Mouse (Mus musculus) lung, adult 18-20 months (tissue): ENCODE measurements around the gene Smu1.
"Not testable (repeated sequence)": the region's sequence is repeated elsewhere in the genome, so short reads cannot be mapped to it uniquely, and the experiment has no call there.

Experiments
- DNase-seq, 2 experiments: peaks; one replicate each; pipeline ENCODE4 v3.0.0; 2022; ENCODE audit warnings: mixed read lengths in 2 of 2

Smu1 gene

DNA sequence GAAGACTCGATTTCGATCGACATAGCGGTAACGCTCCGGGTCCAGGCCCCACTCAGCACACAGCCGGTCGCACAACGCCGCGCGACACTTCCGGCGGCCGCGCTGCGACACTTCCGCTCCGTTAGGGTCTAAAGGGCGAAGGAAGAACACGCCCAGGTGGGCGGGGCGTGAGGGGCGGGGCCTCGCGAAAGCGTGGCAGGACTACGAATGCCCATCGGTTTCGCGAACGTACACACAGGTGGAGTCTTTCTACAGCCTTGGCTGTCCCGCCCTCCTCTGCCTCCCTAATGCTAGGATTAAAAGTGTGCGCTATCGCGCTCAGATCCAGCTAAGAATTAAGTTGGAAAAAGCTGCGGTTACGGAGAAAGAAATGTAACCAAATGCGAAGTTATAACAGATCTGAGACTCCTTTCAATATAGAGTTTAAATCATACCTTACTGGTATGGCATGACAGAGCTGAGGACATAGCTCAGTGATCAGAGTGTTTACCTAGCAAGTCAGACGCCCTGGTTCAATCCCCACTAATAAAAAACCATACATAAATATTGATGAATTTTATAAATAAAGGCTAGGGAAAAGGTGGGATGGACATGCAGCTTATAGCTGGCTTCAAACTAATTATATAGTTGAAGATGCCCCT lies at the start of gene Smu1:
Gene Smu1 (minus strand): TSS at position 144 of the 641 bp plus-strand sequence.
- DNase-seq: peak; percentile 95 to 97

- DNase-seq: no peak
Measured at GRCm38 (mm10) chr4:40807382-40807781, 49.7 kb upstream of the Smu1 start.

GRCm38 (mm10) chr4:40805401-40805800 lies 47.7 kb upstream of the Smu1 start:
- DNase-seq: no peak

GRCm38 (mm10) chr4:40802787-40803186 lies 45.1 kb upstream of the Smu1 start:
- no peak for DNase-seq

GRCm38 (mm10) chr4:40801908-40802307 lies 44.2 kb upstream of the Smu1 start:
- DNase-seq: no peak

GRCm38 (mm10) chr4:40800873-40801272 lies 43.1 kb upstream of the Smu1 start:
- DNase-seq: no peak

DNA sequence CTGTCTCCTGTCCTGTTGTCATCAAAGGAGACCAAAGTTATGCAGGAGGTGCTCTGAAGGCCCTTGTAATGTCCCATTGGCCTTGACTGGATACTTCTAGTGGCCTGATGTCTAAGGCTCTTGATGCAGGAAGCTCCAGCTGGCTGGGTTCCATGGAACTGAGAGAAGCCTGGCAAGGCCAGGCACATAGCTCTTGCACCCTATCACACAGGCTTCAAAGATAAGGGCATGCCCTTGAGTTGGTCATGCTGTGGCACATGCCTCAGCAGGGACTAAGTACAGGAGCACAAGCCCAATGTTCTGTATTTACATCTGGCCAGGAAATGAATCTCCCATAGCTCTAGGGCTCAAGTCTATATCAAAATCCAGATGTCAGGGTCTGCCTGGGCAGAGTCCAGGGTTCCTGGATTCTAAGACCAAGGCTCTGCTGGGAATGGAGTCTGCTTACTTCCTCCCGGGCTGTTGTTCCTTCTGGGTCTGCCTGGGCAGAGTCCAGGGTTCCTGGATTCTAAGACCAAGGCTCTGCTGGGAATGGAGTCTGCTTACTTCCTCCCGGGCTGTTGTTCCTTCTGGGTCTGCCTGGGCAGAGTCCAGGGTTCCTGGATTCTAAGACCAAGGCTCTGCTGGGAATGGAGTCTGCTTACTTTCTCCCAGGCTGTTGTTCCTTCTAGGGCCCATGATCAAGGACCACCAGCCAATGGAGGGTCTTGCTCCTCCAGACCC lies 41.3 kb upstream of the Smu1 start:
- not testable (repeated sequence) for DNase-seq

DNA sequence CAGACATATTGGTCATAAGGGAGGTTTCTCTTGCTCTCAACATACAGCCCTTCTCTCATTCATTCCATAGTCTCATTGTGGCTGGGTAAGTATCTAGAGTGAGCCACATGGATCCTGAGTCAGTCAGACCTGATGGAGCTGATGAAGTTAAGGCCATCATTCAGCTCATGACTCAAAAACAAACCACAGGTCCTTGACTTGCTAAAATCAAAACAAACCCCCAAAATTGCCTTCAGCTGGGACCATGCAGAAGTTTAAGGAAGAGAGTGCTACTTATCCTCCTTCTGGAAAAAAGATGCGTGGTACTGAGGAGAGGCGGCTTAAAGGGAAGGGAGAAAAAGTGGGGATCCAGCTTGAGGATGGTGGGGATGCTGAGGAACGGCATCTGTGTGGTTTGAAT lies 38.0 kb upstream of the Smu1 start:
- DNase-seq: no peak

DNA sequence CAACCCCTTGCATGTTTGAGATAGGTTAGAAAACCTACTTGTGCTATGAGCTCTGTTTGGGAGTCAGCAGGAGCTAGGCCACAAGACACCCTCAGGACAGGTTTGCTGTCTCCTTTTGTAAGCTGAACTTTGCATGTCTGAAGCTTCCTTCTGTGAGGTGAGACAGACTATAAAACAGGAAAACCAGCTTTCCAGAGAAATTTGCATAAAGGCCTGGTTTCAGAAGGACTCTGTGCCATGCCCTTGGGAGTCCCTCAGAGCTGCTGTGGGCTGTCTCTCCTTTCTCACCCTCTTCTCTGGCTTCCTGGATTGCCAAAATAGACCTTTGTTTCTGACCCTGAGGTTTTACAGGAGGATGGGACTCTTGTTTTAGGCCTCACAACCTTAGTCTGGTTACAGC lies 36.6 kb upstream of the Smu1 start:
- no peak for DNase-seq

DNA sequence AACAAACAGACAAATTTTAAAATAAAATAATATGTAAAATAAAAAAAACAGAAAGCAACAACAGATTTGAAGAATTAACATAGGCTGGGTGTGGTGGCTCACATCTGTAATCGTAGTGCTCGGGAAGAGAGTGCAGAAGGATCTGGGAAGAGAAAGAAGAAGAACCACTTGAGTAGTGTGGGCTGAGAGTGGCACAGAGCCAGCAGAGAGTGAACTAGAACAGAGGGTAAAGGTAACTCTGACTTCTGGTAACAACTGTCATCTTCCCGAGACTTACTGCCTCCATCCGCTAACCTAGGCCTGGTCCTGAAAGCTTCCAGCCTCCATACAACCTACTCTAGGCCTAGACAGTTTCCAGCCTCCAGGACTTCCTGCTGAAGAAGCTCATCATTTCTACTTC lies 33.5 kb upstream of the Smu1 start:
- DNase-seq: no peak

DNA sequence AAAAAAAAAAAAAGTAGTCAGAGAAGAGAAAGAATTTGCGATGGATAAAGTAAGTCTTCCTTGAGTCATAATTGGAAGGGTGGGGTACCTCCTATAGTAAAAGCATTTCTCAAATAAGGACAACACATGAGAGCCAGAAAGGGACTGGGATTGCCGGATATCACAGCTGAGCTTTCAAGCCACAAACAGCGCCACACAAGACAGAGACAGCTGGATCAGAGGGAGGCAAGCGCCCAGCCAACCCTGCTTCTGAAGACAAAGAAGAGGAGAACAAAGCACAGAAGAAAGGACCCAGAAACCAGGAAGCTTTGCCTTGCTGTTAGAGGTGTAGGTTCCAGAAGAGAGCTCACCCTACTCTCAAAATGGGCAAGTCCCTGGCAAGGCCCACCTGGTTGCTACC lies 28.9 kb upstream of the Smu1 start:
- no peak for DNase-seq

DNA sequence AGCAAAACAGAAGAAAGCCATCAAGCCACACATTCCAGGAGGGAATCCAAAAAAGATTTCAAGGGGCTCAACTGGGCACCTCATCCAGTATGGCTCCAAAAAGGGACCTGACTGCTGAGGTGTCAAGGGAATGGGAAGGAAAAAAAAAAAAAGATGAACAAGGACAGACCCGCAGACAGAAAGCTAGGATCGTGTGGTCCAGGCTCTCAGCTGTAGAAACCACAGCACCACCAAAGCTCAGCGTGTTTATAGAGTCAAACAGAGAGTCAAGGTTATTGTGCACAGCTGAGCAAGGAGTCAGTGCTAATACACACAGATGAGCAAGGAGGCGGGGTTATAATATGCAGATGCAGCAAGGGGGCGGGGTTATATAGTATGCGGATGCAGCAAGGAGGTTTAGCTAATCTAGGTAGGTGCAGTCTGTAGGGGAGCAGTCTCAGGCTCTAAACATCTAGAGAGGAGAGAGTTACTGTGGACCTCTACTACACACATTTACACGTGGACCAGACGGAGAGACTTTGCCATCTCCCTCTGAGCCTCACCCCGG lies 28.0 kb upstream of the Smu1 start:
- DNase-seq: no peak

- DNase-seq: peak; percentile 64 to 72
Measured at GRCm38 (mm10) chr4:40784556-40785169, 26.9 kb upstream of the Smu1 start.

DNA sequence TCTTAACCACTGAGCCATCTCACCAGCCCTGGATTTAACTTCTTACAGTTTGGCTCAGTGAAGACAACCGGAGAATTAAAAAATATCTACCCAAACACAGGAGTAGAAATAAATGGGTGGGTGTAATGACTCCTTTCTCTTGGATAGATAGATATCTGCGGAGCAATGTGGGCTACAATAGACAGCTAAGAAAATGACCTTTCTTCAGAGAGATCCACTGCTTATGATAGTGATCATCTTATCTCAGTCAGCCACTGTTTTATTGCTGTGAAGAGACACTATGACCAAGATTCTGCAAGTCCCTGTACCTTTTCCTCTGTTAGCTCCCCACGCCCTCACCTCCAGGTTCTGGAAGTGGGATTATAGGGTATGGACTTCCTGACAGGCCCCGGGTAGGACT lies 25.3 kb upstream of the Smu1 start:
- no peak for DNase-seq

DNA sequence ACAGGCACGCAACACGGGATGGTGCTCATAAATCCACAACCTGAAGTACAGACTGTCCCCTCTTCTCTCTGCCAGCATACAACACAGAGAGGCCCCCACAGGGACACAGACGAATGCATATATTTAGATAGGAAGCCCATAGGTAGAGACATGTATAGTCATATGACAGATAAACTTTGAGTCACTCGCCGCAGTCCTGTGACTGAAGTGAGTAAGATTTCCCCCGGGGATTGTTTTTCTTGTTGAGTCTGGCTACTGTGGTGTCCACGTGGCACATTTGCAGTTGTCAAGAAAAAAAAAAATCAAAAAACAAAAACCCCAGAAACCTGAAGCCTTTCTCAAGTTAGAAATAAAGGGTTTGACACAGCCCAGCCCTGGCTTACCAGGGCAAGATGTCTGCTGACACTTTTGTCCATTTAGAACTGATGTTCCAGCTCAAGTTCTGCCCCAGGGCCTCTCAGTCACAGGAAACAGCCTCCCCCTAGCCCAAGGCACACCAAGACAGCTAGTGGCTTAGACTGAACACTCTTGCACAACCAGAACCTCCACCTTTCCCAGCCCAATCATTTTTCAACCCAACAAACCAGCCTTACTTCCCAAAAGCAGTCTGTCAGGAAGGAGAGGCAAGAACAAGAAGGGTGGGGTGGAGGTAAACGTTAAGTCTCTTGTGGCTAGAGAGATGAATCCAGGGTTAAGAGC lies 24.2 kb upstream of the Smu1 start:
- DNase-seq: no peak

- DNase-seq: peak; percentile 66 to 67
Measured at GRCm38 (mm10) chr4:40781143-40781542, 23.4 kb upstream of the Smu1 start.

GRCm38 (mm10) chr4:40778656-40779055 lies 20.9 kb upstream of the Smu1 start:
- peak in 1 of 2 experiments; percentile 37 for DNase-seq

DNA sequence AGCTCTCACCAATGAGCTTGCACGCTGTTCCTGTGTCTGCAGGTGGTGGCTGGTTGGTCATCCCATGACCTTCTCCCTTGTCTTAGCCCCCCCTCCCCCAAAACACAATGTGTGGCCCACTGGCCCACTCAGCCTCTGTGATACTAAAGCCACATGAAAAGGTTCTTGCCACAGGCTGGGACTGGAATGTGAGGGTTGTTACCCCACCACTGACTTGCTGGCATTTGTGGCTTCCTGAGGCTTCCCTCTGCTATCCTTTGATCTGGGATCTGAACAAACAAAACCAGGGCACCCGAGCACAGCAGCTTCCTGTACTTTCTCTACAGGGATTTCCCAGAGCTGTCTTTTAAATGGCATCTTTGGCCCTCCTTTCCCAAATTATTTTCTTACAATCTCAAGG lies 19.4 kb upstream of the Smu1 start:
- DNase-seq: no peak

GRCm38 (mm10) chr4:40776416-40776815 lies 18.7 kb upstream of the Smu1 start:
- DNase-seq: no peak

- DNase-seq: peak; percentile 78 to 85
Measured at GRCm38 (mm10) chr4:40774279-40775259, 16.8 kb upstream of the Smu1 start.

GRCm38 (mm10) chr4:40759876-40760275 lies 2.2 kb upstream of the Smu1 start:
- DNase-seq: no peak
